Mouse (Mus musculus): ENCODE measurements around the gene Kbtbd7. TPM values are rescaled to one million over a fixed set of nuclear protein-coding genes. Genes with fewer than 3 reads are reported as not detected.

Gene Kbtbd7
- 9.2 and 9.3 TPM in 2 replicates for polyA plus RNA-seq (2016; fragmentation: Nextera tagmentation; extraction: Ambion mirVana)

GRCm38 (mm10) chr14:79425979-79426729 lies at the start of gene Kbtbd7:
Kbtbd7 (plus strand) TSS chr14:79426511.
- Histone ChIP-seq H3K36me3 (peaks cover 12% of the 10 kb centered on the region), H3K27ac (peak within 1 kb of the TSS; percentile 89), H3K4me1 (0 out of 2 replicates have a peak, but pooled peaks cover 3% of the 10 kb centered on the region), H3K27me3 (ENCODE audit: insufficient read depth, poor library complexity, severe bottlenecking) (no peaks in the 10 kb centered on the region), H3K9me3 (0 out of 2 replicates have a peak, but pooled peaks cover 7% of the 10 kb centered on the region), H3K4me3 (peak within 1 kb of the TSS; percentile 57)
- DNase-seq (ENCODE audit: low spot score): peak; percentile 99
- 1% methylated on average over 40 of the region's 44 CpGs for WGBS

GRCm38 (mm10) chr14:79377041-79377440 lies 49.3 kb upstream of the Kbtbd7 start:
- DNase-seq (ENCODE audit: low spot score): no peak
- Histone ChIP-seq H3K9me3 (no peaks in the 10 kb centered on the region), H3K27ac (no peak overlapping the region), H3K27me3 (ENCODE audit: insufficient read depth, poor library complexity, severe bottlenecking) (no peaks in the 10 kb centered on the region), H3K4me1 (no peaks in the 10 kb centered on the region), H3K36me3 (peaks cover 41% of the 10 kb centered on the region), H3K4me3 (no peak overlapping the region)

- 92% methylated on average over 7 of the region's 7 CpGs for WGBS
Measured at GRCm38 (mm10) chr14:79383120-79383519, 43.2 kb upstream of the Kbtbd7 start.

GRCm38 (mm10) chr14:79388304-79388703 lies 38.0 kb upstream of the Kbtbd7 start:
- no peaks in the 10 kb centered on the region for H3K9me3 ChIP-seq
- no peak overlapping the region for H3K27ac ChIP-seq
- H3K4me1 ChIP-seq: peaks cover 4% of the 10 kb centered on the region
- H3K36me3 ChIP-seq: peaks cover 15% of the 10 kb centered on the region; the same call in 1 of the 2 replicates
- no peaks in the 10 kb centered on the region for H3K27me3 ChIP-seq (ENCODE audit: insufficient read depth, poor library complexity, severe bottlenecking)
- no peak for DNase-seq (ENCODE audit: low spot score)
- WGBS: 93% methylated on average over 3 of the region's 3 CpGs
- H3K4me3 ChIP-seq: no peak overlapping the region

More at GRCm38 (mm10) chr14:79383120-79383519, 43.2 kb upstream of the Kbtbd7 start:
- Histone ChIP-seq H3K4me3 (no peak overlapping the region), H3K9me3 (no peaks in the 10 kb centered on the region), H3K36me3 (peaks cover 47% of the 10 kb centered on the region), H3K27ac (no peak overlapping the region), H3K27me3 (ENCODE audit: insufficient read depth, poor library complexity, severe bottlenecking) (no peaks in the 10 kb centered on the region), H3K4me1 (no peaks in the 10 kb centered on the region)
- no peak for DNase-seq (ENCODE audit: low spot score)

- peaks cover 4% of the 10 kb centered on the region for H3K4me1 ChIP-seq
- WGBS: 2% methylated on average over 16 of the region's 16 CpGs
- H3K9me3 ChIP-seq: no peaks in the 10 kb centered on the region
- peak overlapping the region; percentile 99 for H3K27ac ChIP-seq
- peaks cover 15% of the 10 kb centered on the region; the same call in 1 of the 2 replicates for H3K36me3 ChIP-seq
- H3K4me3 ChIP-seq: peak overlapping the region; percentile 92
- H3K27me3 ChIP-seq (ENCODE audit: insufficient read depth, poor library complexity, severe bottlenecking): no peaks in the 10 kb centered on the region
- no peak for DNase-seq (ENCODE audit: low spot score)
Measured at GRCm38 (mm10) chr14:79389438-79390264, 36.7 kb upstream of the Kbtbd7 start.

GRCm38 (mm10) chr14:79390265-79390926 lies 35.9 kb upstream of the Kbtbd7 start, which contains the start of gene Naa16:
Naa16 (minus strand) TSS chr14:79390778.
- Histone ChIP-seq H3K27me3 (ENCODE audit: insufficient read depth, poor library complexity, severe bottlenecking) (no peaks in the 10 kb centered on the region), H3K27ac (peak within 1 kb of the TSS; percentile 99), H3K9me3 (no peaks in the 10 kb centered on the region), H3K36me3 (peaks cover 10% of the 10 kb centered on the region; the same call in 1 of the 2 replicates), H3K4me1 (peaks cover 4% of the 10 kb centered on the region), H3K4me3 (peak within 1 kb of the TSS; percentile 92)
- peak; percentile 97 for DNase-seq (ENCODE audit: low spot score)
- under 1% methylated on average over 71 of the region's 71 CpGs for WGBS

GRCm38 (mm10) chr14:79393289-79393688 lies 33.0 kb upstream of the Kbtbd7 start:
- no peak overlapping the region for H3K27ac ChIP-seq
- no peak for DNase-seq (ENCODE audit: low spot score)
- peaks cover 7% of the 10 kb centered on the region for H3K4me1 ChIP-seq
- H3K9me3 ChIP-seq: no peaks in the 10 kb centered on the region
- H3K4me3 ChIP-seq: no peak overlapping the region
- 70% methylated on average over 1 of the region's 1 CpGs for WGBS
- H3K36me3 ChIP-seq: no peaks in the 10 kb centered on the region
- H3K27me3 ChIP-seq (ENCODE audit: insufficient read depth, poor library complexity, severe bottlenecking): no peaks in the 10 kb centered on the region

GRCm38 (mm10) chr14:79394564-79394963 lies 31.7 kb upstream of the Kbtbd7 start:
- 0 out of 2 replicates have a peak, but pooled peaks cover 5% of the 10 kb centered on the region for H3K4me1 ChIP-seq
- no peak overlapping the region for H3K27ac ChIP-seq
- no peak for DNase-seq (ENCODE audit: low spot score)
- no peaks in the 10 kb centered on the region for H3K27me3 ChIP-seq (ENCODE audit: insufficient read depth, poor library complexity, severe bottlenecking)
- no peaks in the 10 kb centered on the region for H3K9me3 ChIP-seq
- H3K4me3 ChIP-seq: no peak overlapping the region
- H3K36me3 ChIP-seq: 0 out of 2 replicates have a peak, but pooled peaks cover 3% of the 10 kb centered on the region

GRCm38 (mm10) chr14:79397321-79398122 lies 28.8 kb upstream of the Kbtbd7 start, which contains the start of gene Mtrf1:
Mtrf1 (plus strand) TSS chr14:79397772.
- 0 out of 2 replicates have a peak, but pooled peaks cover 5% of the 10 kb centered on the region for H3K4me1 ChIP-seq
- H3K36me3 ChIP-seq: peaks cover 11% of the 10 kb centered on the region
- 19% methylated on average over 23 of the region's 23 CpGs for WGBS
- H3K9me3 ChIP-seq: no peaks in the 10 kb centered on the region
- peak within 1 kb of the TSS; percentile 95 for H3K27ac ChIP-seq
- peak; percentile 92 for DNase-seq (ENCODE audit: low spot score)
- peak within 1 kb of the TSS; percentile 78 for H3K4me3 ChIP-seq
- no peaks in the 10 kb centered on the region for H3K27me3 ChIP-seq (ENCODE audit: insufficient read depth, poor library complexity, severe bottlenecking)

- Histone ChIP-seq H3K27me3 (ENCODE audit: insufficient read depth, poor library complexity, severe bottlenecking) (no peaks in the 10 kb centered on the region), H3K36me3 (peaks cover 20% of the 10 kb centered on the region), H3K4me1 (no peaks in the 10 kb centered on the region), H3K27ac (no peak overlapping the region), H3K9me3 (no peaks in the 10 kb centered on the region), H3K4me3 (no peak overlapping the region)
- WGBS: 77% methylated on average over 2 of the region's 2 CpGs
- DNase-seq (ENCODE audit: low spot score): no peak
Measured at GRCm38 (mm10) chr14:79407641-79408040, 18.7 kb upstream of the Kbtbd7 start.

- no peaks in the 10 kb centered on the region for H3K27me3 ChIP-seq (ENCODE audit: insufficient read depth, poor library complexity, severe bottlenecking)
- H3K4me1 ChIP-seq: no peaks in the 10 kb centered on the region
- no peaks in the 10 kb centered on the region for H3K9me3 ChIP-seq
- no peak for DNase-seq (ENCODE audit: low spot score)
- H3K36me3 ChIP-seq: peaks cover 21% of the 10 kb centered on the region; the same call in 1 of the 2 replicates
- H3K27ac ChIP-seq: no peak overlapping the region
- no peak overlapping the region for H3K4me3 ChIP-seq
- WGBS: 85% methylated on average over 6 of the region's 6 CpGs
Measured at GRCm38 (mm10) chr14:79409278-79409830, 17.0 kb upstream of the Kbtbd7 start.
